Mouse (Mus musculus) midbrain, embryonic 16.5 days (tissue): Measurements from ENCODE around the gene Rassf4. TPM values are rescaled to one million over a fixed set of nuclear protein-coding genes. Genes with fewer than 3 reads are reported as not detected.

ENCODE experiments used
- ATAC-seq: fragments of 200-750 bp; cut with Nextera tagmentation; 2 replicates; pipeline ENCODE4 v1.8.0; 2017; ENCODE audit warnings: moderate TSS enrichment
- H3K27ac ChIP-seq: fragments of 300-500 bp; sonication (generic); 2 replicates; pipeline ENCODE4 v1.5.1; 2014; ENCODE audit warnings: mild to moderate bottlenecking, low read length, mixed read lengths
- H3K27me3 ChIP-seq: fragments of 300-500 bp; sonication (generic); 2 replicates; pipeline ENCODE4 v1.6.1; 2014; ENCODE audit warnings: low read depth, low read length, mixed read lengths; ENCODE audit not compliant: control insufficient read depth, insufficient read depth
- H3K36me3 ChIP-seq: fragments of 300-500 bp; sonication (generic); 2 replicates; pipeline ENCODE4 v1.6.1; 2014; ENCODE audit warnings: mild to moderate bottlenecking, low read length, moderate library complexity, mixed read lengths; ENCODE audit not compliant: control insufficient read depth, insufficient read depth
- H3K4me1 ChIP-seq: fragments of 300-500 bp; sonication (generic); 2 replicates; pipeline ENCODE4 v1.6.1; 2014; ENCODE audit warnings: mild to moderate bottlenecking, low read length, mixed read lengths; ENCODE audit not compliant: control insufficient read depth, insufficient read depth
- H3K4me2 ChIP-seq: fragments of 300-500 bp; sonication (generic); 2 replicates; pipeline ENCODE4 v1.6.1; 2014; ENCODE audit warnings: mild to moderate bottlenecking, low read length, mixed read lengths
- H3K4me3 ChIP-seq: fragments of 300-500 bp; sonication (generic); 2 replicates; pipeline ENCODE4 v1.5.1; 2014; ENCODE audit warnings: low read depth, mild to moderate bottlenecking, low read length, moderate library complexity, mixed read lengths
- H3K9ac ChIP-seq: fragments of 300-500 bp; sonication (generic); 2 replicates; pipeline ENCODE4 v1.6.1; 2014; ENCODE audit warnings: low read depth, low read length, mixed read lengths
- H3K9me3 ChIP-seq: fragments of 300-500 bp; sonication (generic); replicated peaks from 2 replicates; pipeline ENCODE4 v1.6.1; 2014; ENCODE audit warnings: mild to moderate bottlenecking, low read length, mixed read lengths; ENCODE audit not compliant: control insufficient read depth, poor library complexity, severe bottlenecking
- WGBS: fragments of 180-500 bp; shearing (Covaris S2); extraction: QIAGEN DNeasy Blood & Tissue Kit; methylation state at CpG from one replicate; pipeline ENCODE4 v1.1.7; 2014; 5-methylcytosine and 5-hydroxymethylcytosine counted together
- polyA plus RNA-seq: library from polyadenylated mRNA; unstranded; fragments of >200 nt; fragmentation: Nextera tagmentation; extraction: Ambion mirVana; gene quantifications from 2 replicates; pipeline ENCODE4 v1.2.1, GENCODE M21; 2015

Rassf4 gene
- polyA plus RNA-seq, 1 experiment from 2014 or later, result 8.3 TPM

GRCm38 (mm10) chr6:116650406-116650805 lies 23.3 kb downstream of the Rassf4 start, which contains the start of gene Depp1:
Gene Depp1, plus strand, starts transcription at chr6:116650609.
- H3K4me2 ChIP-seq, result no peak within 1 kb of the TSS
- 82% methylated on average over 6 of the region's 6 CpGs for WGBS
- H3K4me3 ChIP-seq, result no peak within 1 kb of the TSS

GRCm38 (mm10) chr6:116649811-116650210 lies 23.9 kb downstream of the Rassf4 start:
- Histone ChIP-seq H3K36me3 (no peaks in the 10 kb centered on the region), H3K9me3 (no peaks in the 10 kb centered on the region), H3K9ac (no peak overlapping the region), H3K4me2 (no peak overlapping the region), H3K4me3 (no peak overlapping the region), H3K27me3 (no peaks in the 10 kb centered on the region), H3K4me1 (no peaks in the 10 kb centered on the region), H3K27ac (no peak overlapping the region)
- WGBS, result 91% methylated on average over 7 of the region's 7 CpGs
- no peak for ATAC-seq

More at GRCm38 (mm10) chr6:116650406-116650805, 23.3 kb downstream of the Rassf4 start, which contains the start of gene Depp1:
- no peaks in the 10 kb centered on the region for H3K9me3 ChIP-seq
- no peak within 1 kb of the TSS for H3K9ac ChIP-seq
- H3K4me1 ChIP-seq, result no peaks in the 10 kb centered on the region
- no peaks in the 10 kb centered on the region for H3K36me3 ChIP-seq
- no peaks in the 10 kb centered on the region for H3K27me3 ChIP-seq
- no peak within 1 kb of the TSS for H3K27ac ChIP-seq
- no peak for ATAC-seq

- Histone ChIP-seq H3K4me1 (no peaks in the 10 kb centered on the region), H3K9ac (no peak overlapping the region), H3K4me2 (no peak overlapping the region), H3K27ac (no peak overlapping the region), H3K4me3 (no peak overlapping the region), H3K27me3 (no peaks in the 10 kb centered on the region), H3K36me3 (no peaks in the 10 kb centered on the region), H3K9me3 (no peaks in the 10 kb centered on the region)
- no peak for ATAC-seq
- 77% methylated on average over 12 of the region's 12 CpGs for WGBS
These were observed 26.0 kb downstream of the Rassf4 start for GRCm38 (mm10) chr6:116647763-116648162.

GRCm38 (mm10) chr6:116644335-116644734 lies 29.4 kb downstream of the Rassf4 start:
- Histone ChIP-seq H3K9ac (no peak overlapping the region), H3K36me3 (no peaks in the 10 kb centered on the region), H3K27ac (no peak overlapping the region), H3K9me3 (no peaks in the 10 kb centered on the region), H3K4me1 (no peaks in the 10 kb centered on the region), H3K4me2 (no peak overlapping the region), H3K27me3 (no peaks in the 10 kb centered on the region), H3K4me3 (no peak overlapping the region)
- 82% methylated on average over 3 of the region's 3 CpGs for WGBS
- no peak for ATAC-seq

GRCm38 (mm10) chr6:116643881-116644280 lies 29.9 kb downstream of the Rassf4 start:
- no peak for ATAC-seq
- Histone ChIP-seq H3K27me3 (no peaks in the 10 kb centered on the region), H3K9ac (no peak overlapping the region), H3K9me3 (no peaks in the 10 kb centered on the region), H3K36me3 (no peaks in the 10 kb centered on the region), H3K27ac (no peak overlapping the region), H3K4me2 (no peak overlapping the region), H3K4me1 (no peaks in the 10 kb centered on the region), H3K4me3 (no peak overlapping the region)
- 68% methylated on average over 4 of the region's 4 CpGs for WGBS

GRCm38 (mm10) chr6:116642942-116643341 lies 30.8 kb downstream of the Rassf4 start:
- H3K9ac ChIP-seq, result no peak overlapping the region
- no peak overlapping the region for H3K4me2 ChIP-seq
- no peak overlapping the region for H3K4me3 ChIP-seq
- no peaks in the 10 kb centered on the region for H3K36me3 ChIP-seq
- 90% methylated on average over 11 of the region's 11 CpGs for WGBS
- ATAC-seq, result no peak
- H3K27me3 ChIP-seq, result no peaks in the 10 kb centered on the region
- H3K4me1 ChIP-seq, result no peaks in the 10 kb centered on the region
- no peaks in the 10 kb centered on the region for H3K9me3 ChIP-seq
- no peak overlapping the region for H3K27ac ChIP-seq

GRCm38 (mm10) chr6:116639663-116640062 lies 34.1 kb downstream of the Rassf4 start:
- ATAC-seq, result no peak
- H3K9ac ChIP-seq, result no peak overlapping the region
- H3K27ac ChIP-seq, result no peak overlapping the region
- no peaks in the 10 kb centered on the region for H3K36me3 ChIP-seq
- H3K9me3 ChIP-seq, result no peaks in the 10 kb centered on the region
- no peak overlapping the region for H3K4me2 ChIP-seq
- no peaks in the 10 kb centered on the region for H3K27me3 ChIP-seq
- 64% methylated on average over 2 of the region's 2 CpGs for WGBS
- H3K4me3 ChIP-seq, result no peak overlapping the region
- no peaks in the 10 kb centered on the region for H3K4me1 ChIP-seq

GRCm38 (mm10) chr6:116638871-116639270 lies 34.9 kb downstream of the Rassf4 start:
- H3K4me1 ChIP-seq, result no peaks in the 10 kb centered on the region
- no peaks in the 10 kb centered on the region for H3K9me3 ChIP-seq
- no peak overlapping the region for H3K4me2 ChIP-seq
- no peak for ATAC-seq
- H3K27me3 ChIP-seq, result no peaks in the 10 kb centered on the region
- H3K9ac ChIP-seq, result no peak overlapping the region
- no peaks in the 10 kb centered on the region for H3K36me3 ChIP-seq
- no peak overlapping the region for H3K27ac ChIP-seq
- no peak overlapping the region for H3K4me3 ChIP-seq
- 88% methylated on average over 2 of the region's 2 CpGs for WGBS

- no peaks in the 10 kb centered on the region for H3K4me1 ChIP-seq
- WGBS, result 92% methylated on average over 5 of the region's 5 CpGs
- no peaks in the 10 kb centered on the region for H3K36me3 ChIP-seq
- no peak overlapping the region for H3K27ac ChIP-seq
- no peak for ATAC-seq
- no peak overlapping the region for H3K9ac ChIP-seq
- H3K27me3 ChIP-seq, result no peaks in the 10 kb centered on the region
- no peak overlapping the region for H3K4me2 ChIP-seq
- no peak overlapping the region for H3K4me3 ChIP-seq
- H3K9me3 ChIP-seq, result no peaks in the 10 kb centered on the region
These were observed 36.3 kb downstream of the Rassf4 start for GRCm38 (mm10) chr6:116637496-116637895.
